Mouse (Mus musculus): ENCODE results near the gene Rag2. TPM values are rescaled to one million over a fixed set of nuclear protein-coding genes. Genes with fewer than 3 reads are reported as not detected.

Gene Rag2
- polyA plus RNA-seq, 1 experiment from 2014 or later, result not detected

- Histone ChIP-seq H3K27me3 (ENCODE audit: insufficient read depth, poor library complexity, severe bottlenecking) (no peaks in the 10 kb centered on the region), H3K9me3 (no peaks in the 10 kb centered on the region), H3K4me3 (no peak overlapping the region), H3K4me1 (peaks cover 6% of the 10 kb centered on the region; the same call in 1 of the 2 replicates), H3K27ac (no peak overlapping the region), H3K36me3 (no peaks in the 10 kb centered on the region)
- DNase-seq (ENCODE audit: low spot score), result no peak
- 83% methylated on average over 1 of the region's 1 CpGs for WGBS
These were observed 21.4 kb upstream of the Rag2 start for GRCm38 (mm10) chr2:101603099-101603498.

- 32% methylated on average over 7 of the region's 7 CpGs for WGBS
- Histone ChIP-seq H3K27ac (0 out of 2 replicates have a peak overlapping the region, but pooled peaks have one; percentile 42), H3K36me3 (no peaks in the 10 kb centered on the region), H3K27me3 (ENCODE audit: insufficient read depth, poor library complexity, severe bottlenecking) (no peaks in the 10 kb centered on the region), H3K4me3 (no peak overlapping the region), H3K9me3 (no peaks in the 10 kb centered on the region), H3K4me1 (peaks cover 3% of the 10 kb centered on the region; the same call in 1 of the 2 replicates)
- DNase-seq (ENCODE audit: low spot score), result peak; percentile 83
These were observed 16.2 kb upstream of the Rag2 start for GRCm38 (mm10) chr2:101608232-101608894.

- Histone ChIP-seq H3K4me1 (peaks cover 10% of the 10 kb centered on the region; the same call in 1 of the 2 replicates), H3K9me3 (no peaks in the 10 kb centered on the region), H3K27me3 (ENCODE audit: insufficient read depth, poor library complexity, severe bottlenecking) (no peaks in the 10 kb centered on the region), H3K36me3 (no peaks in the 10 kb centered on the region), H3K4me3 (no peak overlapping the region), H3K27ac (no peak overlapping the region)
- no peak for DNase-seq (ENCODE audit: low spot score)
- 92% methylated on average over 3 of the region's 3 CpGs for WGBS
These were observed 13.7 kb upstream of the Rag2 start for GRCm38 (mm10) chr2:101610861-101611260.

GRCm38 (mm10) chr2:101615464-101616305 lies 8.8 kb upstream of the Rag2 start:
- Histone ChIP-seq H3K27me3 (ENCODE audit: insufficient read depth, poor library complexity, severe bottlenecking) (no peaks in the 10 kb centered on the region), H3K4me3 (no peak overlapping the region), H3K4me1 (peaks cover 11% of the 10 kb centered on the region; the same call in 1 of the 2 replicates), H3K27ac (no peak overlapping the region), H3K36me3 (no peaks in the 10 kb centered on the region), H3K9me3 (no peaks in the 10 kb centered on the region)
- no peak for DNase-seq (ENCODE audit: low spot score)
- 55% methylated on average over 10 of the region's 10 CpGs for WGBS

GRCm38 (mm10) chr2:101618373-101618772 lies 6.1 kb upstream of the Rag2 start:
- peaks cover 11% of the 10 kb centered on the region; the same call in 1 of the 2 replicates for H3K4me1 ChIP-seq
- H3K4me3 ChIP-seq, result no peak overlapping the region
- H3K27me3 ChIP-seq (ENCODE audit: insufficient read depth, poor library complexity, severe bottlenecking), result no peaks in the 10 kb centered on the region
- WGBS, result 83% methylated on average over 4 of the region's 4 CpGs
- H3K36me3 ChIP-seq, result no peaks in the 10 kb centered on the region
- DNase-seq (ENCODE audit: low spot score), result no peak
- no peak overlapping the region for H3K27ac ChIP-seq
- H3K9me3 ChIP-seq, result no peaks in the 10 kb centered on the region

GRCm38 (mm10) chr2:101620899-101621298 lies 3.6 kb upstream of the Rag2 start:
- H3K4me3 ChIP-seq, result no peak overlapping the region
- no peak overlapping the region for H3K27ac ChIP-seq
- 75% methylated on average over 3 of the region's 3 CpGs for WGBS
- no peaks in the 10 kb centered on the region for H3K27me3 ChIP-seq (ENCODE audit: insufficient read depth, poor library complexity, severe bottlenecking)
- no peaks in the 10 kb centered on the region for H3K36me3 ChIP-seq
- DNase-seq (ENCODE audit: low spot score), result no peak
- peaks cover 4% of the 10 kb centered on the region; the same call in 1 of the 2 replicates for H3K4me1 ChIP-seq
- no peaks in the 10 kb centered on the region for H3K9me3 ChIP-seq

- no peak for DNase-seq (ENCODE audit: low spot score)
- no peaks in the 10 kb centered on the region for H3K36me3 ChIP-seq
- H3K9me3 ChIP-seq, result no peaks in the 10 kb centered on the region
- no peaks in the 10 kb centered on the region for H3K4me1 ChIP-seq
- no peak overlapping the region for H3K4me3 ChIP-seq
- H3K27me3 ChIP-seq (ENCODE audit: insufficient read depth, poor library complexity, severe bottlenecking), result no peaks in the 10 kb centered on the region
- WGBS, result 68% methylated on average over 7 of the region's 7 CpGs
- H3K27ac ChIP-seq, result no peak overlapping the region
These were observed 2.9 kb upstream of the Rag2 start for GRCm38 (mm10) chr2:101621611-101622010.

- no peak for DNase-seq (ENCODE audit: low spot score)
- Histone ChIP-seq H3K36me3 (no peaks in the 10 kb centered on the region), H3K4me1 (0 out of 2 replicates have a peak, but pooled peaks cover 1% of the 10 kb centered on the region), H3K27ac (no peak overlapping the region), H3K27me3 (ENCODE audit: insufficient read depth, poor library complexity, severe bottlenecking) (no peaks in the 10 kb centered on the region), H3K9me3 (no peaks in the 10 kb centered on the region), H3K4me3 (no peak overlapping the region)
- 83% methylated on average over 2 of the region's 2 CpGs for WGBS
These were observed 1.5 kb upstream of the Rag2 start for GRCm38 (mm10) chr2:101623042-101623441.

- DNase-seq (ENCODE audit: low spot score), result no peak
- Histone ChIP-seq H3K9me3 (no peaks in the 10 kb centered on the region), H3K36me3 (no peaks in the 10 kb centered on the region), H3K4me3 (no peak overlapping the region), H3K27me3 (ENCODE audit: insufficient read depth, poor library complexity, severe bottlenecking) (no peaks in the 10 kb centered on the region), H3K4me1 (0 out of 2 replicates have a peak, but pooled peaks cover 3% of the 10 kb centered on the region), H3K27ac (no peak overlapping the region)
- WGBS, result 82% methylated on average over 2 of the region's 2 CpGs
These were observed 507 bp upstream of the Rag2 start for GRCm38 (mm10) chr2:101624011-101624410.

GRCm38 (mm10) chr2:101627227-101627626 lies 2.7 kb downstream of the Rag2 start:
- H3K4me1 ChIP-seq, result 0 out of 2 replicates have a peak, but pooled peaks cover 3% of the 10 kb centered on the region
- no peak for DNase-seq (ENCODE audit: low spot score)
- H3K4me3 ChIP-seq, result no peak overlapping the region
- H3K9me3 ChIP-seq, result no peaks in the 10 kb centered on the region
- no peaks in the 10 kb centered on the region for H3K27me3 ChIP-seq (ENCODE audit: insufficient read depth, poor library complexity, severe bottlenecking)
- no peak overlapping the region for H3K27ac ChIP-seq
- H3K36me3 ChIP-seq, result no peaks in the 10 kb centered on the region

- H3K27ac ChIP-seq, result peak overlapping the region; percentile 88
- WGBS, result 2% methylated on average over 31 of the region's 31 CpGs
These were observed 4.0 kb downstream of the Rag2 start for GRCm38 (mm10) chr2:101628297-101629236.

GRCm38 (mm10) chr2:101638979-101639839 lies 14.7 kb downstream of the Rag2 start:
- Histone ChIP-seq H3K4me1 (no peaks in the 10 kb centered on the region), H3K9me3 (no peaks in the 10 kb centered on the region), H3K36me3 (no peaks in the 10 kb centered on the region), H3K4me3 (no peak overlapping the region), H3K27me3 (ENCODE audit: insufficient read depth, poor library complexity, severe bottlenecking) (no peaks in the 10 kb centered on the region), H3K27ac (no peak overlapping the region)
- WGBS, result 75% methylated on average over 7 of the region's 7 CpGs
- DNase-seq (ENCODE audit: low spot score), result no peak

More at GRCm38 (mm10) chr2:101628297-101629236, 4.0 kb downstream of the Rag2 start:
- no peaks in the 10 kb centered on the region for H3K27me3 ChIP-seq (ENCODE audit: insufficient read depth, poor library complexity, severe bottlenecking)
- peak; percentile 95 for DNase-seq (ENCODE audit: low spot score)
- no peaks in the 10 kb centered on the region for H3K9me3 ChIP-seq
- no peaks in the 10 kb centered on the region for H3K36me3 ChIP-seq
- peak overlapping the region; percentile 79 for H3K4me3 ChIP-seq
- H3K4me1 ChIP-seq, result 0 out of 2 replicates have a peak, but pooled peaks cover 3% of the 10 kb centered on the region

All from heart, embryonic 10.5 days (tissue).